Mouse (Mus musculus) forebrain, embryonic 11.5 days (tissue): ENCODE data around the gene Uvrag. TPM values are rescaled to one million over a fixed set of nuclear protein-coding genes. Genes with fewer than 3 reads are reported as not detected.

Experiments
- ATAC-seq: fragments of 200-750 bp; cut with Nextera tagmentation; replicated peaks from 2 replicates; pipeline ENCODE4 v1.8.0; 2017; ENCODE audit warnings: moderate TSS enrichment; ENCODE audit not compliant: low FRiP score
- DNase-seq: peaks from one replicate; pipeline ENCODE4 v3.0.0-alpha.2; 2017; ENCODE audit warnings: low spot score
- H3K27ac ChIP-seq: fragments of 300-500 bp; sonication (generic); 2 replicates; pipeline ENCODE4 v1.5.1; 2014; ENCODE audit warnings: low read depth, low read length
- H3K27me3 ChIP-seq: fragments of 300-500 bp; sonication (generic); 2 replicates; pipeline ENCODE4 v1.6.1; 2014; ENCODE audit warnings: mild to moderate bottlenecking, low read length, mixed read lengths; ENCODE audit not compliant: control insufficient read depth, insufficient read depth
- H3K36me3 ChIP-seq: fragments of 300-500 bp; sonication (generic); 2 replicates; pipeline ENCODE4 v1.6.1; 2014; ENCODE audit warnings: mild to moderate bottlenecking, low read length, moderate library complexity, mixed read lengths; ENCODE audit not compliant: control insufficient read depth, insufficient read depth
- H3K4me1 ChIP-seq: fragments of 300-500 bp; sonication (generic); replicated peaks from 2 replicates; pipeline ENCODE4 v1.6.1; 2014; ENCODE audit warnings: low read length, mixed read lengths; ENCODE audit not compliant: control insufficient read depth, insufficient read depth
- H3K4me2 ChIP-seq: fragments of 300-500 bp; sonication (generic); 2 replicates; pipeline ENCODE4 v1.6.1; 2014; ENCODE audit warnings: low read depth, mild to moderate bottlenecking, low read length, moderate library complexity, mixed read lengths; ENCODE audit not compliant: severe bottlenecking
- H3K4me3 ChIP-seq: fragments of 300-500 bp; sonication (generic); 2 replicates; pipeline ENCODE4 v1.5.1; 2014; ENCODE audit warnings: low read depth, low read length
- H3K9ac ChIP-seq: fragments of 300-500 bp; sonication (generic); 2 replicates; pipeline ENCODE4 v1.6.1; 2014; ENCODE audit warnings: low read length
- H3K9me3 ChIP-seq: fragments of 300-500 bp; sonication (generic); 2 replicates; pipeline ENCODE4 v1.6.1; 2016; ENCODE audit warnings: low read length, mixed read lengths; ENCODE audit not compliant: control insufficient read depth
- WGBS: fragments of 180-500 bp; shearing (Covaris S2); extraction: QIAGEN DNeasy Blood & Tissue Kit; methylation state at CpG from one replicate; pipeline ENCODE4 v1.1.7; 2014; 5-methylcytosine and 5-hydroxymethylcytosine counted together
- polyA plus RNA-seq: library from polyadenylated mRNA; unstranded; fragments of >200 nt; fragmentation: Nextera tagmentation; extraction: Ambion mirVana; gene quantifications from 2 replicates; pipeline ENCODE4 v1.2.1, GENCODE M21; 2014

Uvrag gene
- polyA plus RNA-seq, 1 experiment from 2014 or later, result 12.2 TPM

DNA sequence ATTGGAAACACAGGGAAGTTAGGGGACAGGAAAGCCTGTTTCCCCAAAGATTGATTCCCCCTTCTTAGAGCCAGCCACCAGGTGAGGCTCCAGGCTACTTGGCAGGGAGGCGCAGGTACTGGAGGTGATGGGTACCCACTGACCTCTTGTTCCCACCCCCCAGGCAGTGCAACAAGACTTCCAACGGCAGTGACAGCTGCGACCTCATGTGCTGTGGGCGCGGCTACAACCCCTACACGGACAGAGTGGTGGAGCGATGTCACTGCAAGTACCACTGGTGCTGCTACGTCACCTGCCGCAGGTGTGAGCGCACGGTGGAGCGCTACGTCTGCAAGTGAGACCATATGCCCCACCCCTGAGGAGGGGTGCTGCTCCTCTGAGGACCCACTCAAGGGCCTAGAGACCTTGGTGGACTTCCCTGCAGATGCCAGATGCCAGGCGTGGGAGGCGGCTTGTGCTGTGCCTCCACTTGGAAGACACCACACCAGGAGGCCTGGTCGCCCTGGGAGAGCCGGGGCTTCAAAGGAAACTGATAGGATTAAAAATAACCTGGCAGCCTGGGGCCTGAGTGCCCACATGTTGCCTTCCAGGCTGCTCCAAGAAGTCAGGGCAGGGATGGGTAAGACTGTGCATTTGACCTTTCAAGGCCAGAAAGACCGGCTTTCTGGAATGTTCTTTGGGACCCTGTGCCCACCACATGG is 287.8 kb downstream of the Uvrag start:
- Histone ChIP-seq H3K9ac (no peak overlapping the region), H3K36me3 (no peaks in the 10 kb centered on the region), H3K4me3 (no peak overlapping the region), H3K27ac (no peak overlapping the region), H3K27me3 (no peaks in the 10 kb centered on the region), H3K4me1 (no peaks in the 10 kb centered on the region), H3K9me3 (no peaks in the 10 kb centered on the region), H3K4me2 (no peak overlapping the region)
- DNase-seq (no peak), ATAC-seq (no peak)
- 85% methylated on average over 18 of the region's 18 CpGs for WGBS

DNA sequence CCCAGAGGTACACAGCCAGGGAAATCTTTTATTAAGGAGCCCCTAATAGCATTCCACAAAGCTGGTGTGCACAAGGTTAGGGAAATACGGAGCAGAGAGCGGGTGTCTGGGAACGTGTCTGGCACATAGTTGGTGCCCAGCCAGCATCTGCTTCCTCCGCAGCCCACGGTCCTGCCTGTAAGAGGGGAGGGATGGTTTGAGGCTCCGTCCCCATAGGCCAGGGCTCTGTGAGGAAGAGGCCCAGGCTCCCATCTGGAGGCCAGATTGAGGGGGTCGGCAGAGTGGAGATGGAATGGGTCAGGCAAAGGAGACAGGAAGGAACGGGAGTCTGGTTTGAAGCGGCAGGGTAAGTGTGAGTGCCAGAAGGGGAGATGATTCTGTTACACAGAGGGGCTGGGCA is 289.7 kb downstream of the Uvrag start:
- H3K4me1 ChIP-seq, result no peaks in the 10 kb centered on the region
- no peaks in the 10 kb centered on the region for H3K36me3 ChIP-seq
- ATAC-seq, result no peak
- H3K4me3 ChIP-seq, result no peak overlapping the region
- no peak overlapping the region for H3K4me2 ChIP-seq
- DNase-seq, result no peak
- H3K9me3 ChIP-seq, result no peaks in the 10 kb centered on the region
- 76% methylated on average over 9 of the region's 9 CpGs for WGBS
- no peak overlapping the region for H3K9ac ChIP-seq
- no peak overlapping the region for H3K27ac ChIP-seq
- no peaks in the 10 kb centered on the region for H3K27me3 ChIP-seq

DNA sequence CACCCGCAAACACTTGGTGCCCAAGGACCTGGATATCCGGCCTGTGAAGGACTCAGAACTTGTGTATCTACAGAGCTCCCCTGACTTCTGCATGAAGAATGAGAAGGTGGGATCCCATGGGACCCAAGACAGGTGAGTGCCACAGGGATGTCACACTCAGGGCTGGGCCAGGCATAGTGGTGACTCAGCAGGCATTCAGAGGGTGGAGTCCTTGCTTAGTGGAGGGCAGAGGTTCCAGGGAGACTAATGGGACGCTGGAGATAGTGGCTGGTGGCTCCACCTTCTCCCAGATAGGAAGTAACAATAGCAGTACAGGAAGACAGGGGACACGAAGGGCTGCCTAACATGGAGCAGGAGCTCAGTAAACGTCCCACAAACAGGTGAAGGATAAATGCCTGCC is 290.6 kb downstream of the Uvrag start:
- Histone ChIP-seq H3K4me3 (no peak overlapping the region), H3K27ac (no peak overlapping the region), H3K9ac (no peak overlapping the region), H3K36me3 (no peaks in the 10 kb centered on the region), H3K27me3 (no peaks in the 10 kb centered on the region), H3K9me3 (no peaks in the 10 kb centered on the region), H3K4me1 (no peaks in the 10 kb centered on the region), H3K4me2 (no peak overlapping the region)
- no peak for DNase-seq
- no peak for ATAC-seq
- WGBS, result 77% methylated on average over 5 of the region's 5 CpGs

GRCm38 (mm10) chr7:98848899-98849640 is 291.9 kb downstream of the Uvrag start:
- no peak for DNase-seq
- no peak overlapping the region for H3K4me3 ChIP-seq
- no peak for ATAC-seq
- H3K4me2 ChIP-seq, result no peak overlapping the region
- H3K9me3 ChIP-seq, result no peaks in the 10 kb centered on the region
- WGBS, result 84% methylated on average over 8 of the region's 8 CpGs
- no peak overlapping the region for H3K27ac ChIP-seq
- H3K4me1 ChIP-seq, result no peaks in the 10 kb centered on the region
- H3K36me3 ChIP-seq, result no peaks in the 10 kb centered on the region
- no peaks in the 10 kb centered on the region for H3K27me3 ChIP-seq
- no peak overlapping the region for H3K9ac ChIP-seq

DNA sequence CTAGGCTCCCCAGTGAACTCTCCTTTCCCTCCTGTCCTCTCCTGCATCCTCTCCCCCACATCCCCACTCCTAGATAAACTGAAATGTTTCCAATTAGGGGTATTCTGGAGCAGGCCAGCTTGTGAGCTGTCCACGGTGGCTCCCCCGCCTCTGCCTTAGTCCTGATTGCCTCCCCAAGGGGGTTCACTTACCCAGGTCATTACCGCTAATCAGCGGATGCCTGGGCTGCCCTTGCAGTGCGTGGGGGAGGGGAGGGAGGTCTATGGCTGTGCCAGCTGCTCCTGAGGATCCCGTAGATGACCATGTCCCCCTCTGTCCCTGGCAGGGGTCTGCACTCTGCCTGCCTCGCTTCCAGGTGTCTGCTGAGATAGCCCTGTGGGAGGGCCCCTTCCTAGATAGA is 297.3 kb downstream of the Uvrag start:
- Histone ChIP-seq H3K4me3 (no peak overlapping the region), H3K36me3 (no peaks in the 10 kb centered on the region), H3K27me3 (peaks cover 30% of the 10 kb centered on the region), H3K9ac (no peak overlapping the region), H3K4me2 (no peak overlapping the region), H3K4me1 (peaks cover 6% of the 10 kb centered on the region; the same call in 1 of the 2 replicates), H3K9me3 (no peaks in the 10 kb centered on the region), H3K27ac (no peak overlapping the region)
- DNase-seq (peak; percentile 62), ATAC-seq (peak; percentile 53; the same call in 1 of the 2 replicates)
- WGBS, result 15% methylated on average over 7 of the region's 7 CpGs

DNA sequence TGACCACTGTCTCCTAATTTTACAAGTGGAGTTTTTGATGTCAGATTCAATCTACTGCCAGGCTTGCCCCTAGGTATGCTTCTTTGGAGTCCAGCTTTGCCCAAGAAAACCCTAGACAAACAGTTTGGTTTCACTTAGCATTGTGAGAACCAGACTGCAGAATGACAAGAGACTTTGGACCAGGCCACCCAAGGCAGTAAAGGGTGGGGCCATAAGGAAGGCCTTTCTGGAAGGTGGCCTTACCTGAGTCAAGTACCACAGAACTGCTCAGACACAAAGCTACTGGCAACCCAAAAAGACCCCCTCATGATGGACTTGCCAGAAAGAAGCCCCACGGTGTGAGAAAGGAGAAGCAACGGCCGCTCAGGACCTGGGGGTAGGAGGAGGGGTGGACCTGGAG is 297.9 kb downstream of the Uvrag start:
- no peak overlapping the region for H3K27ac ChIP-seq
- no peak for ATAC-seq
- no peak overlapping the region for H3K9ac ChIP-seq
- peaks cover 37% of the 10 kb centered on the region for H3K27me3 ChIP-seq
- peaks cover 8% of the 10 kb centered on the region; the same call in 1 of the 2 replicates for H3K4me1 ChIP-seq
- WGBS, result 84% methylated on average over 3 of the region's 3 CpGs
- no peak for DNase-seq
- no peaks in the 10 kb centered on the region for H3K9me3 ChIP-seq
- H3K36me3 ChIP-seq, result no peaks in the 10 kb centered on the region
- no peak overlapping the region for H3K4me2 ChIP-seq
- no peak overlapping the region for H3K4me3 ChIP-seq

DNA sequence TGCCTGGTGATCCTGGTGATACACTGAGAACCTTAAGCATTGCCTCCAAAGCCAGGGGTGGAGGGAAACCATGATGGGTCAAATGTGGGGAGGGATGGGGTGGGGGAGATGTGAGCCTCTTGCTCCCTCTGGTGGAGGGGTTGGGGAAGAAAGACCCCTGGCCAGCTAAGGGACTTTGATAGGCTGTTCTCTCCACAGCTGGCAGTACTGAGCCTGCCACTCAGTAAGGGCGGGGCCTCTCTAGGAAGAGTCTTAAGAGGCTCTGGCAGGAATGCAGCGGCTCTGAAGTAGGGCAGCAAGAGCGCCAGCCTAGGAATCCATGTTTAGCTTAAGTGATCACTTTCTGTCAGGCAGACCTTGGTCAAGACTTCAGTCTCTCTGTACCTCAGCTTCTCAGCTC is 299.1 kb downstream of the Uvrag start:
- no peak overlapping the region for H3K4me2 ChIP-seq
- ATAC-seq (no peak), DNase-seq (no peak)
- H3K9ac ChIP-seq, result no peak overlapping the region
- no peaks in the 10 kb centered on the region for H3K36me3 ChIP-seq
- no peak overlapping the region for H3K4me3 ChIP-seq
- no peaks in the 10 kb centered on the region for H3K9me3 ChIP-seq
- whole genome bisulfite sequencing, result 57% methylated on average over 3 of the region's 3 CpGs
- peaks cover 48% of the 10 kb centered on the region for H3K27me3 ChIP-seq
- H3K4me1 ChIP-seq, result peaks cover 11% of the 10 kb centered on the region; the same call in 1 of the 2 replicates
- no peak overlapping the region for H3K27ac ChIP-seq

GRCm38 (mm10) chr7:98840771-98841170 is 300.2 kb downstream of the Uvrag start:
- H3K4me1 ChIP-seq, result peaks cover 18% of the 10 kb centered on the region
- H3K27me3 ChIP-seq, result peaks cover 58% of the 10 kb centered on the region
- ATAC-seq (no peak), DNase-seq (no peak)
- no peak overlapping the region for H3K4me2 ChIP-seq
- H3K36me3 ChIP-seq, result no peaks in the 10 kb centered on the region
- no peak overlapping the region for H3K27ac ChIP-seq
- H3K4me3 ChIP-seq, result no peak overlapping the region
- H3K9me3 ChIP-seq, result no peaks in the 10 kb centered on the region
- WGBS, result 36% methylated on average over 3 of the region's 3 CpGs
- H3K9ac ChIP-seq, result no peak overlapping the region
